Mouse (Mus musculus): ENCODE data around the gene Hdac1. TPM values are rescaled to one million over a fixed set of nuclear protein-coding genes. Genes with fewer than 3 reads are reported as not detected.

The Hdac1 gene
- polyA plus RNA-seq, 1 experiment from 2014 or later = 234 TPM

GRCm38 (mm10) chr4:129508834-129509600 is 33.5 kb downstream of the Hdac1 start:
- peaks cover 24% of the 10 kb centered on the region for H3K4me1 ChIP-seq (ENCODE audit: control insufficient read depth, insufficient read depth, low read length)
- H3K27me3 ChIP-seq (ENCODE audit: control insufficient read depth, insufficient read depth, low read length) = no peaks in the 10 kb centered on the region
- DNase-seq (ENCODE audit: low spot score, missing footprints) (peak; percentile 82), ATAC-seq (ENCODE audit: low FRiP score) (no peak)
- no peaks in the 10 kb centered on the region for H3K9me3 ChIP-seq (ENCODE audit: control insufficient read depth, low read length)
- H3K36me3 ChIP-seq (ENCODE audit: control insufficient read depth, insufficient read depth, low read length) = no peaks in the 10 kb centered on the region
- H3K4me2 ChIP-seq = no peak overlapping the region
- H3K4me3 ChIP-seq (ENCODE audit: low read depth, low read length) = no peak overlapping the region
- no peak overlapping the region for H3K27ac ChIP-seq (ENCODE audit: low read depth, low read length)
- WGBS = 69% methylated on average over 15 of the region's 15 CpGs
- H3K9ac ChIP-seq (ENCODE audit: low read length) = 0 out of 2 replicates have a peak overlapping the region, but pooled peaks have one; percentile 20

- peaks cover 24% of the 10 kb centered on the region for H3K4me1 ChIP-seq (ENCODE audit: control insufficient read depth, insufficient read depth, low read length)
- ATAC-seq (ENCODE audit: low FRiP score) = no peak
- 74% methylated on average over 3 of the region's 3 CpGs for WGBS
These were observed 34.3 kb downstream of the Hdac1 start for GRCm38 (mm10) chr4:129508237-129508515.

DNA sequence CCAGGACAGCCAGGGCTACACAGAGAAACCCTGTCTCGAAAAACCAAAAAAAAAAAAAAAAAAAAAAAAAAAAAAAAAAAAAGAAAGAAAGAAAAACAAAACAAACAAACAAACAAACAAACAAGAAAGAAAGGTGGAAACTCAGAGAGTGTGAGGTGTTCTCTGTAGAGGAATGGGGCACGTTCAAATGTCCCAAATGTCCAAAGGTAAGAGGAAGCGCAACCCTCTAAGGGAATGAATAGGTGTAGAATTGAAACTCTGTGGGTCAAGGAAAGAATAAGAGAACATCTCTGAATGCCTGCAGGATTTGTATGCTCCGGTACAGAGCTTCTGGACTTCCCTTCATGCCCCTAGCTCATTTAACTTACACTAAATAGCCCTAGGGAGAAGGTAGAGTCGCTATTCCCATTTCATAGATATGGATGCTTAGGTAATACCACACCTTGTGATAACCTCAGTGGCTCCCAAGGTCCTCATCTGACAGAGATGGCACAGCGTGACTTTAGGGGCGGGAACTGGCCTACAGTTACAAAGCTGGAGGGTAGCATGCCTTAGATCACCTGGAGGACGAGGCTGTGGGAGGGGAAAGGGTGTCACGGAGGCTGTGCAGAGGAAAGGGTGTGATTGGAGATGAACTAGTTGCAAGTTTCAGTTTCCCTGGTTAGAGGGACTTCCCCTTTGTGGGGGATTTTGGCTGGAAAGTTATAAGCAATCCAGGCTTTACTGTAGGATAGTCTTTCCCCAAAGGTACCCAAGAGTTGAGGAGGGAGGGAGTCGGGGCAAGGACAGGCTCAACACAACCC is 34.9 kb downstream of the Hdac1 start:
- 77% methylated on average over 9 of the region's 10 CpGs for WGBS
- Histone ChIP-seq H3K4me1 (ENCODE audit: control insufficient read depth, insufficient read depth, low read length) (peaks cover 20% of the 10 kb centered on the region), H3K9me3 (ENCODE audit: control insufficient read depth, low read length) (no peaks in the 10 kb centered on the region), H3K27ac (ENCODE audit: low read depth, low read length) (no peak overlapping the region), H3K9ac (ENCODE audit: low read length) (no peak overlapping the region), H3K27me3 (ENCODE audit: control insufficient read depth, insufficient read depth, low read length) (no peaks in the 10 kb centered on the region), H3K4me2 (no peak overlapping the region), H3K36me3 (ENCODE audit: control insufficient read depth, insufficient read depth, low read length) (no peaks in the 10 kb centered on the region), H3K4me3 (ENCODE audit: low read depth, low read length) (no peak overlapping the region)
- DNase-seq (ENCODE audit: low spot score, missing footprints) (peak; percentile 72), ATAC-seq (ENCODE audit: low FRiP score) (no peak)

More at GRCm38 (mm10) chr4:129508237-129508515, 34.3 kb downstream of the Hdac1 start:
- DNase-seq (ENCODE audit: low spot score, missing footprints) = peak; percentile 72
- H3K9ac ChIP-seq (ENCODE audit: low read length) = no peak overlapping the region
- H3K27me3 ChIP-seq (ENCODE audit: control insufficient read depth, insufficient read depth, low read length) = no peaks in the 10 kb centered on the region
- H3K9me3 ChIP-seq (ENCODE audit: control insufficient read depth, low read length) = no peaks in the 10 kb centered on the region
- H3K4me3 ChIP-seq (ENCODE audit: low read depth, low read length) = no peak overlapping the region
- no peaks in the 10 kb centered on the region for H3K36me3 ChIP-seq (ENCODE audit: control insufficient read depth, insufficient read depth, low read length)
- H3K4me2 ChIP-seq = no peak overlapping the region
- H3K27ac ChIP-seq (ENCODE audit: low read depth, low read length) = no peak overlapping the region

GRCm38 (mm10) chr4:129505511-129505910 is 37.0 kb downstream of the Hdac1 start:
- 91% methylated on average over 3 of the region's 3 CpGs for WGBS
- no peak for ATAC-seq (ENCODE audit: low FRiP score)
- H3K9ac ChIP-seq (ENCODE audit: low read length) = no peak overlapping the region

DNA sequence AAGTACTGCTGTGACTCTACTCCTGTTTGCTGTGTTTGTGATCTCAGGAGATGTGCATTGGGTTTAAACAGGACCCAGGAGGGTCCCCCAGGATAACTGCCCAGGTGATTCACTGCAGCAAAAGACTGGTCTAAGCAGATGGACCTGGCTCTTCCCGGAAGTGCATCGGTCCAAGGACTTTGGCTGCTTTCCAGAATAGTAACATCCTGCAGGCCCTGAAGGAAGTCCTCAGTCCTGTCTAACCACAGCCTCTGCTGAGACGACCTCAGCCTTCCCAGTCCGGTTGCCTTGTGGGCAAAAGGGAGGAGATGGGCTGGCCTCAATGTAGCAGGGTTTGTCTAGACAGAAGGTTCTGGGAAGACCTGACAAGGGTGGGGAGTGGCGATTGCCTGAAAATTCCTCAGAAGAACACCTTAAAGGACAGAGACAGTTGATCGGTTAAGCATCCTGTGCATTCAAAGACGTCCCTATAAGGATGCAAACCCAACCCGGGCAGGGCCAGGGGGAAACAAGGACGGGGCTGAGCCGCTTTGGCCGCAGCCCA is 39.5 kb downstream of the Hdac1 start:
- Histone ChIP-seq H3K27me3 (ENCODE audit: control insufficient read depth, insufficient read depth, low read length) (no peaks in the 10 kb centered on the region), H3K4me2 (no peak overlapping the region), H3K4me3 (ENCODE audit: low read depth, low read length) (no peak overlapping the region), H3K9me3 (ENCODE audit: control insufficient read depth, low read length) (no peaks in the 10 kb centered on the region), H3K4me1 (ENCODE audit: control insufficient read depth, insufficient read depth, low read length) (0 out of 2 replicates have a peak, but pooled peaks cover 3% of the 10 kb centered on the region), H3K36me3 (ENCODE audit: control insufficient read depth, insufficient read depth, low read length) (no peaks in the 10 kb centered on the region), H3K27ac (ENCODE audit: low read depth, low read length) (no peak overlapping the region), H3K9ac (ENCODE audit: low read length) (no peak overlapping the region)
- WGBS = 78% methylated on average over 11 of the region's 11 CpGs
- ATAC-seq (ENCODE audit: low FRiP score) = no peak
- peak; percentile 67 for DNase-seq (ENCODE audit: low spot score, missing footprints)

More at GRCm38 (mm10) chr4:129505511-129505910, 37.0 kb downstream of the Hdac1 start:
- Histone ChIP-seq H3K27me3 (ENCODE audit: control insufficient read depth, insufficient read depth, low read length) (no peaks in the 10 kb centered on the region), H3K4me2 (no peak overlapping the region), H3K4me3 (ENCODE audit: low read depth, low read length) (no peak overlapping the region), H3K36me3 (ENCODE audit: control insufficient read depth, insufficient read depth, low read length) (no peaks in the 10 kb centered on the region), H3K4me1 (ENCODE audit: control insufficient read depth, insufficient read depth, low read length) (peaks cover 1% of the 10 kb centered on the region), H3K9me3 (ENCODE audit: control insufficient read depth, low read length) (no peaks in the 10 kb centered on the region), H3K27ac (ENCODE audit: low read depth, low read length) (no peak overlapping the region)
- no peak for DNase-seq (ENCODE audit: low spot score, missing footprints)

DNA sequence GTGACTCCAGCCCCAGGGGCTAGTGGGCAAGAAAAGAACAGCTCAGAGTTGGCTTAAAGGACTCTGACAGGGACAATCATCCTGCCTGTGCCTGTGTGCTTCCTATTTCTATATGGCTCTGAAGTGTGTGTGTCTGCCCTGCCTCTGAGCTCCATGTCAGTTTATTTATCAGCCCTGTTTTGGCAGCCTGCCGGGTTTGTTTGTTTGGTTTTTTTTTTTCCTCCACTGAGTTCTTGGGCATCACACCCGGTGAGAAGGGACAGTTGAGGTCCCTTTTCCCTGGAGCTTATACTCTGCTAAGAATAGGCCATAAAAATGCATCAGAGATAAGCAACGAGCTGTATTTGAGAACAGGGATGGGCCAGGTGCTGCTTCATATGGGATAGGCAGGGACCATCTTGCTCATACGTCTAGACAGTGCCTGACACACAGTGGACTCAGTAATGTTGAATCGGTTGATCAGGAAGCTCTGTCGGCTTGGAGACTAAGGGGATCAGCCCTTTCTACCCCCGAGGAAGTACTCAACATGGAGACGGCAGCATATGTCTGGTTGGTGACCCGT is 40.1 kb downstream of the Hdac1 start:
- no peaks in the 10 kb centered on the region for H3K36me3 ChIP-seq (ENCODE audit: control insufficient read depth, insufficient read depth, low read length)
- ATAC-seq (ENCODE audit: low FRiP score) (no peak), DNase-seq (ENCODE audit: low spot score, missing footprints) (peak; percentile 65)
- H3K27me3 ChIP-seq (ENCODE audit: control insufficient read depth, insufficient read depth, low read length) = no peaks in the 10 kb centered on the region
- 74% methylated on average over 9 of the region's 9 CpGs for WGBS
- H3K4me2 ChIP-seq = no peak overlapping the region
- no peak overlapping the region for H3K27ac ChIP-seq (ENCODE audit: low read depth, low read length)
- no peak overlapping the region for H3K9ac ChIP-seq (ENCODE audit: low read length)
- H3K4me1 ChIP-seq (ENCODE audit: control insufficient read depth, insufficient read depth, low read length) = 0 out of 2 replicates have a peak, but pooled peaks cover 3% of the 10 kb centered on the region
- no peaks in the 10 kb centered on the region for H3K9me3 ChIP-seq (ENCODE audit: control insufficient read depth, low read length)
- no peak overlapping the region for H3K4me3 ChIP-seq (ENCODE audit: low read depth, low read length)

DNA sequence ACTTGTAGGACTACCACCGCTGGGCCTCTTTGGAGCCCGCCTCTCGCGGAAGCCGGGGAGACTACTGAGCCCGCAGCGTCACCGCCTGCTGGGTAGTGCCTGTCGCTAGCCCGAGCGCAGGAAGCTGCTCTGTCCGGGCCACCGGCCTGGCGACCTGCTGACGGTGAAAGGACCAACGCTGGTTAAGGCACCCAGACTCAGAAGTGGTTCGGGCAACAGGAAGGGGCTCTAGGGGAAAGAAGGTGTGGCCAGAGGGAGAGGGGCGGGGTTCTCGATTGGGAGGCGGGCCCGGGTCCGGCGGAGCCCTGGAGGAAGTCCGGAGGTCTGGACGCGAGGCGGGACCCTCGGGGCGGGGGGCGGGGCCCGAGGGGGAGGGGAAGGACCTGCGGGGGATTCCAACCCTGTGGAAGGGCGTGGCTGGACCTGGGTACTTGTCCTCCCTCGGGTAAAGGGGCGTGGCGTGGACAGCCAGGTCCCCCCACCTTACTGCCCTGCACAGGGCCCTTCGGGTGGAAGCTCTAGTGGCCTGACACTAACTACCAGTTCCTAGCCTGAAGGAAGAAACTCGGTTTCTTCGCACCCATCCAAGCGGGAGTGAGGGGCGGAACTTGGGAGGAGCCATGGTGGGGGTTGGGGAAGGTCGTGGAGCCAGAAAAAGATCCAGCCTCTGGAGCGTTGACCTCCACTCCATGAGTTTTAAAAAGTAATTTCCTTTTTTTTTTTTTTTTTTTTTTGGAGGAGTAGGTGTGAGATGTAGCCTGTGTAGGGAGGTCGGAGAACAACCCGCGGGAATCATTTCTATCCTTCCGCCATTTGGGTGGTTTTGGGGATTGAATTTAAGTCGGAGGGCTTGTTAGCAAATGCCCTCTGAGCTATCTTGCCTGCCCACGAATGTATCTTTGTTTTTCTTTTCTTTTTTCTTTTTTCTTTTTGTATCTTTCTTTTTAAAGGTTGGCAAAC is 41.6 kb downstream of the Hdac1 start:
- peaks cover 13% of the 10 kb centered on the region for H3K4me1 ChIP-seq (ENCODE audit: control insufficient read depth, insufficient read depth, low read length)
- H3K36me3 ChIP-seq (ENCODE audit: control insufficient read depth, insufficient read depth, low read length) = no peaks in the 10 kb centered on the region
- peak overlapping the region; percentile 58 for H3K9ac ChIP-seq (ENCODE audit: low read length)
- WGBS = 1% methylated on average over 49 of the region's 49 CpGs
- DNase-seq (ENCODE audit: low spot score, missing footprints) (peak; percentile 99), ATAC-seq (ENCODE audit: low FRiP score) (peak; percentile 92)
- H3K27me3 ChIP-seq (ENCODE audit: control insufficient read depth, insufficient read depth, low read length) = no peaks in the 10 kb centered on the region
- peak overlapping the region; percentile 36 for H3K4me3 ChIP-seq (ENCODE audit: low read depth, low read length)
- H3K27ac ChIP-seq (ENCODE audit: low read depth, low read length) = peak overlapping the region; percentile 61
- H3K4me2 ChIP-seq = peak overlapping the region; percentile 74
- H3K9me3 ChIP-seq (ENCODE audit: control insufficient read depth, low read length) = no peaks in the 10 kb centered on the region

DNA sequence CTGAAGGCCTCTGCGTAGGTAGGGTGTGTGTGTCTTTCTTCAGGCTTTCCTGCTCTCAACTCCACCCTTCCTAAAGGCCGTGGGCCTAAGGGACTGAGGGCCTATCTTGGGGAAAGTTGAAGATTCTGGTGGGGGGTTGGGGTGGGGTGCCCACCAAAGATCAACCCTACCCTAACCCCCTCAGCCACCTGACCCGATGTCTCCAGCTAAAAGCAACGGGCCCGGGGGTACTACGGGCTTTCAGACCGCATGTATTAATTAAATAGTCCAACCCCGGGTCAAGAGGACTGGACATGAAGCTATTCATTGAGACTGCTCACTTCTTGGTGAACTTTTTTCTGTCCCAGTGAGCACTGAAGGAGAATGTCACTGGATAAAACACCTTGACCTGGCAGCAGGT is 42.5 kb downstream of the Hdac1 start:
- no peak overlapping the region for H3K27ac ChIP-seq (ENCODE audit: low read depth, low read length)
- peak overlapping the region; percentile 36; the same call in 1 of the 2 replicates for H3K4me3 ChIP-seq (ENCODE audit: low read depth, low read length)
- H3K4me2 ChIP-seq = peak overlapping the region; percentile 74
- WGBS = 82% methylated on average over 8 of the region's 8 CpGs
- DNase-seq (ENCODE audit: low spot score, missing footprints) = no peak
- H3K27me3 ChIP-seq (ENCODE audit: control insufficient read depth, insufficient read depth, low read length) = no peaks in the 10 kb centered on the region
- peaks cover 13% of the 10 kb centered on the region for H3K4me1 ChIP-seq (ENCODE audit: control insufficient read depth, insufficient read depth, low read length)
- H3K9me3 ChIP-seq (ENCODE audit: control insufficient read depth, low read length) = no peaks in the 10 kb centered on the region
- peak overlapping the region; percentile 58; the same call in 1 of the 2 replicates for H3K9ac ChIP-seq (ENCODE audit: low read length)
- no peaks in the 10 kb centered on the region for H3K36me3 ChIP-seq (ENCODE audit: control insufficient read depth, insufficient read depth, low read length)
- 0 out of 2 replicates have a peak, but pooled peaks have one; percentile 1 for ATAC-seq (ENCODE audit: low FRiP score)

Measured in midbrain, embryonic 11.5 days (tissue).